Mouse (Mus musculus) liver, adult 2 months (tissue): ENCODE data around the gene Tm6sf1.

ENCODE experiments used
- CTCF ChIP-seq: fragments of 200-500 bp; IDR thresholded peaks from 2 replicates; pipeline ENCODE4 v1.5.1; 2011; ENCODE audit warnings: low read depth, low read length, control low read depth
- POLR2A ChIP-seq: fragments of 200-500 bp; IDR thresholded peaks from 2 replicates; pipeline ENCODE4 v1.6.1; 2011; ENCODE audit warnings: low read length, control low read depth; ENCODE audit not compliant: insufficient read depth; ENCODE audit errors: extremely low read depth

DNA sequence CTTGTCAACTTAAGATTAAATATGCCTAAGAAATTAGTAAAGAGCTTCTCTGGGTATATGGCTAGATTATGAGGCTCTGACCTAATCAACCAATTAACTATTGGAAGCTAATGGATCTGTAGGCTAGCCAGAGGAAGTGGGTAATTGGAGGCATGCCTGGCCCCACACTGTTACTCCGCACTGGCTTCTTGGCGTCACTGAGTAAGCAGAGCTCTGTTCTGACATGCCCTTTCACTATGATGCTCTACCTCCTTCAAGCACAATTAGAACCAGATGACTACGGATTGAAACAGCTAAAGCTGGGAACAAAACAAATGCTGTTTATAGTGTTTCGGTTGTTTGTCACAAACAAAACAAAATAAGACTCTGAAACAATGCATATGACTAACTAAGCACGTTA, 59.5 kb downstream of the Tm6sf1 start:
- TF ChIP-seq POLR2A (no peak), CTCF (no peak)
